Mouse (Mus musculus) embryo, embryonic 9.5 days (tissue): Measurements from ENCODE around the gene Mrps36.
"Not testable (repeated sequence)": the region's sequence is repeated elsewhere in the genome, so short reads cannot be mapped to it uniquely, and the experiment has no call there.

Source experiments
- DNase-seq: peaks from one replicate; pipeline ENCODE4 v3.0.0-alpha.2; 2017; ENCODE audit errors: extremely low spot score

Gene Mrps36

GRCm38 (mm10) chr13:100744036-100744744 is at the start of gene Mrps36:
Mrps36 (minus strand) TSS chr13:100744659.
- peak; percentile 94 for DNase-seq

GRCm38 (mm10) chr13:100789083-100789482 is 44.6 kb upstream of the Mrps36 start:
- no peak for DNase-seq

GRCm38 (mm10) chr13:100788057-100788456 is 43.6 kb upstream of the Mrps36 start:
- DNase-seq: not testable (repeated sequence)

GRCm38 (mm10) chr13:100787316-100788010 is 43.0 kb upstream of the Mrps36 start:
- DNase-seq: no peak

GRCm38 (mm10) chr13:100786414-100786867 is 42.0 kb upstream of the Mrps36 start, which contains the start of gene Ccnb1:
Ccnb1 (minus strand) TSS chr13:100786570.
- DNase-seq: peak; percentile 96

GRCm38 (mm10) chr13:100785806-100786413 is 41.5 kb upstream of the Mrps36 start:
- DNase-seq: peak; percentile 65

GRCm38 (mm10) chr13:100777491-100777890 is 33.0 kb upstream of the Mrps36 start:
- DNase-seq: peak; percentile 4

- no peak for DNase-seq
Observed at GRCm38 (mm10) chr13:100776710-100777109, 32.3 kb upstream of the Mrps36 start.

- DNase-seq: no peak
Observed at GRCm38 (mm10) chr13:100776056-100776419, 31.6 kb upstream of the Mrps36 start.

GRCm38 (mm10) chr13:100775252-100776055 is 31.0 kb upstream of the Mrps36 start, which contains the start of gene Cenph:
Cenph (minus strand) TSS chr13:100775899.
- DNase-seq: peak; percentile 84

- DNase-seq: no peak
Observed at GRCm38 (mm10) chr13:100774704-100775103, 30.2 kb upstream of the Mrps36 start.

- no peak for DNase-seq
Observed at GRCm38 (mm10) chr13:100755329-100755728, 10.9 kb upstream of the Mrps36 start.

GRCm38 (mm10) chr13:100754186-100754585 is 9.7 kb upstream of the Mrps36 start:
- no peak for DNase-seq

GRCm38 (mm10) chr13:100753011-100753410 is 8.6 kb upstream of the Mrps36 start:
- DNase-seq: no peak

GRCm38 (mm10) chr13:100752529-100752928 is 8.1 kb upstream of the Mrps36 start:
- DNase-seq: no peak

GRCm38 (mm10) chr13:100751402-100751801 is 6.9 kb upstream of the Mrps36 start:
- DNase-seq: no peak

GRCm38 (mm10) chr13:100750799-100751198 is 6.3 kb upstream of the Mrps36 start:
- DNase-seq: no peak

- DNase-seq: no peak
Observed at GRCm38 (mm10) chr13:100748638-100749037, 4.2 kb upstream of the Mrps36 start.

GRCm38 (mm10) chr13:100746090-100746489 is 1.6 kb upstream of the Mrps36 start:
- no peak for DNase-seq

GRCm38 (mm10) chr13:100743346-100744035 is 968 bp downstream of the Mrps36 start:
- DNase-seq: no peak

- no peak for DNase-seq
Observed at GRCm38 (mm10) chr13:100742831-100743230, 1.6 kb downstream of the Mrps36 start.
